Mouse (Mus musculus): ENCODE results near the gene Olfr221.
"Not testable (repeated sequence)": the region's sequence is repeated elsewhere in the genome, so short reads cannot be mapped to it uniquely, and the experiment has no call there.

Olfr221 gene

GRCm38 (mm10) chr14:52042359-52042758 lies at the start of gene Olfr221:
Olfr221 (minus strand) TSS chr14:52042459.
- DNase-seq (ENCODE audit: low spot score in 2 of 2) = not testable (repeated sequence)

- no peak for DNase-seq (ENCODE audit: low spot score in 2 of 2)
These were observed 40.8 kb upstream of the Olfr221 start for GRCm38 (mm10) chr14:52083083-52083482.

- no peak for DNase-seq (ENCODE audit: low spot score in 2 of 2)
These were observed 29.4 kb upstream of the Olfr221 start for GRCm38 (mm10) chr14:52071599-52072137.

GRCm38 (mm10) chr14:52066135-52066534 lies 23.9 kb upstream of the Olfr221 start:
- DNase-seq (ENCODE audit: low spot score in 2 of 2) = no peak

GRCm38 (mm10) chr14:52061798-52062197 lies 19.5 kb upstream of the Olfr221 start:
- no peak for DNase-seq (ENCODE audit: low spot score in 2 of 2)

- DNase-seq (ENCODE audit: low spot score in 2 of 2) = no peak
These were observed 18.5 kb upstream of the Olfr221 start for GRCm38 (mm10) chr14:52060800-52061199.

- no peak for DNase-seq (ENCODE audit: low spot score in 2 of 2)
These were observed 17.7 kb upstream of the Olfr221 start for GRCm38 (mm10) chr14:52059982-52060381.

GRCm38 (mm10) chr14:52052720-52053119 lies 10.5 kb upstream of the Olfr221 start:
- not testable (repeated sequence) for DNase-seq (ENCODE audit: low spot score in 2 of 2)

- no peak for DNase-seq (ENCODE audit: low spot score in 2 of 2)
These were observed 3.8 kb upstream of the Olfr221 start for GRCm38 (mm10) chr14:52045966-52046565.

- peak in 1 of 2 experiments; percentile 8 for DNase-seq (ENCODE audit: low spot score in 2 of 2)
These were observed 2.8 kb upstream of the Olfr221 start for GRCm38 (mm10) chr14:52044901-52045678.

GRCm38 (mm10) chr14:52043446-52043845 lies 1.2 kb upstream of the Olfr221 start:
- no peak for DNase-seq (ENCODE audit: low spot score in 2 of 2)

- DNase-seq (ENCODE audit: low spot score in 2 of 2) = no peak
These were observed 2.9 kb downstream of the Olfr221 start for GRCm38 (mm10) chr14:52039332-52039731.

GRCm38 (mm10) chr14:52035926-52036325 lies 6.3 kb downstream of the Olfr221 start:
- no peak for DNase-seq (ENCODE audit: low spot score in 2 of 2)

- DNase-seq (ENCODE audit: low spot score in 2 of 2) = no peak
These were observed 15.9 kb downstream of the Olfr221 start for GRCm38 (mm10) chr14:52026342-52026741.

GRCm38 (mm10) chr14:52024133-52024532 lies 18.1 kb downstream of the Olfr221 start:
- DNase-seq (ENCODE audit: low spot score in 2 of 2) = no peak

GRCm38 (mm10) chr14:52022709-52023459 lies 19.4 kb downstream of the Olfr221 start:
- DNase-seq (ENCODE audit: low spot score in 2 of 2) = peak; percentile 73 to 83

- no peak for DNase-seq (ENCODE audit: low spot score in 2 of 2)
These were observed 20.0 kb downstream of the Olfr221 start for GRCm38 (mm10) chr14:52022244-52022708.

- DNase-seq (ENCODE audit: low spot score in 2 of 2) = no peak
These were observed 20.6 kb downstream of the Olfr221 start for GRCm38 (mm10) chr14:52021568-52022212.

- no peak for DNase-seq (ENCODE audit: low spot score in 2 of 2)
These were observed 21.1 kb downstream of the Olfr221 start for GRCm38 (mm10) chr14:52021138-52021529.

- DNase-seq (ENCODE audit: low spot score in 2 of 2) = peak; percentile 49 to 67
These were observed 21.6 kb downstream of the Olfr221 start, which contains the start of gene Zfp219 for GRCm38 (mm10) chr14:52020486-52021137. Zfp219 (minus strand) TSS chr14:52020733.
